In the genomic region with DNA sequence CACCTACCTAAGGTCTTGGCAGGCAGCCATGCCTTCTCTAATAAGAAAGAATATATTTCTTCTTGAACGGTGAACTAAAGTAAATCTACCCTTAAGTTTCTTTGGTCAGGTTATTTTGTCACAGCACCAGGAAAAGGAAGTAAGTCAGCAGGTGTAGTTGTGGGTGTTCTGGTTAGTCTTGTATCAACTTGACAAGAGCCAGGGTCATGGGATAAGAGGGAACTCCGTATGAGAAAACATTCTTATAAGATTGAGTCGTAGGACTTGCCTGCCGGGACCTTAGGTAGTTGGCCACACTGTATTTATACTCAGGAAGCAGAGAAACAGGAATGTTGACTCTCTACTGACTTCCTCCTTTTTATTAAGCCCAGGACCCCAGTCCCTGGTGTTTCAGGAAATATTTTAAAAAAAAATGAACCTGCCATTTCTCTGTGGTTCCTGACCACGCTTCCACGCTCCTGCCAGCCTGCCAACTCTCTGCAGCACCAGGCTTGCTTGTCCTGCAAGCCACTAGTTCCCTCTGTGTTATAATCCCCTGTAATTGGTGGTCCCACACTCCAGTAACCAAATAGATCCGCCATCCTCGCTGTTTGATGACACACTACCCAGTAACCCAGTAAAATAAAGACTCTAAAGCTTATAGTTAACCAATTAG, we compare ENCODE assay signal across 28 mouse cellular contexts. TPM values are rescaled to one million over a fixed set of nuclear protein-coding genes. Genes with fewer than 3 reads are reported as not detected.
DNase-seq lines count a peak whose midpoint lies in the region; ATAC-seq and TF ChIP-seq lines count a peak whose summit lies in the region.
"Had no signal": no experiment of that assay in that cellular context is flagged by ENCODE, and none has a peak within 500 bp of the region (broad histone marks: within the 10 kb centered on the region; RNA-seq: fewer than 3 reads in every experiment).

No protein-coding gene starts in this region.

- 58% methylated on average over 8 of the region's 8 CpGs for WGBS in lung, embryonic 14.5 days
- WGBS in neural tube, embryonic 15.5 days, result 82% methylated on average over 8 of the region's 8 CpGs

- no peak overlapping the region for H3K27ac ChIP-seq in lung, embryonic 14.5 days (ENCODE audit: low read depth)
- no peak overlapping the region for H3K27ac ChIP-seq in neural tube, embryonic 15.5 days (replicated peaks)
- H3K27ac ChIP-seq: embryonic facial prominence, embryonic 10.5 days; embryonic facial prominence, embryonic 13.5 days; forebrain, embryonic 12.5 days; forebrain, embryonic 15.5 days; heart, adult 2 months; hindbrain, embryonic 10.5 days; hindbrain, embryonic 13.5 days had no signal

- H3K4me1 ChIP-seq in lung, embryonic 14.5 days (ENCODE audit: insufficient read depth), result no peaks in the 10 kb centered on the region
- H3K4me1 ChIP-seq in neural tube, embryonic 15.5 days, result no peaks in the 10 kb centered on the region
- H3K4me1 ChIP-seq: embryonic facial prominence, embryonic 13.5 days; forebrain, embryonic 15.5 days had no signal

- no peaks in the 10 kb centered on the region for H3K27me3 ChIP-seq in lung, embryonic 14.5 days (ENCODE audit: insufficient read depth, low read length)
- no peaks in the 10 kb centered on the region for H3K27me3 ChIP-seq in neural tube, embryonic 15.5 days (replicated peaks)
- H3K27me3 ChIP-seq: embryonic facial prominence, embryonic 13.5 days; forebrain, embryonic 12.5 days; forebrain, embryonic 15.5 days; hindbrain, embryonic 13.5 days had no signal

- no peaks in the 10 kb centered on the region for H3K9me3 ChIP-seq in lung, embryonic 14.5 days (ENCODE audit: low read depth, low read length)
- H3K9me3 ChIP-seq in neural tube, embryonic 15.5 days (replicated peaks), result no peaks in the 10 kb centered on the region
- H3K9me3 ChIP-seq: embryonic facial prominence, embryonic 13.5 days; forebrain, embryonic 12.5 days; forebrain, embryonic 15.5 days; hindbrain, embryonic 13.5 days had no signal

- no peaks in the 10 kb centered on the region for H3K36me3 ChIP-seq in lung, embryonic 14.5 days (ENCODE audit: insufficient read depth)
- H3K36me3 ChIP-seq in neural tube, embryonic 15.5 days, result no peaks in the 10 kb centered on the region
- H3K36me3 ChIP-seq: embryonic facial prominence, embryonic 10.5 days; embryonic facial prominence, embryonic 13.5 days; forebrain, embryonic 12.5 days; forebrain, embryonic 15.5 days; hindbrain, embryonic 10.5 days; hindbrain, embryonic 13.5 days had no signal

- no peak overlapping the region for H3K9ac ChIP-seq in lung, embryonic 14.5 days
- no peak overlapping the region for H3K9ac ChIP-seq in neural tube, embryonic 15.5 days (replicated peaks)
- H3K9ac ChIP-seq: embryonic facial prominence, embryonic 13.5 days; forebrain, embryonic 12.5 days; forebrain, embryonic 15.5 days; hindbrain, embryonic 13.5 days had no signal

- H3K4me2 ChIP-seq in lung, embryonic 14.5 days, result no peak overlapping the region
- H3K4me2 ChIP-seq in neural tube, embryonic 15.5 days, result no peak overlapping the region
- H3K4me2 ChIP-seq: embryonic facial prominence, embryonic 13.5 days; forebrain, embryonic 12.5 days; forebrain, embryonic 15.5 days; heart, embryonic 11.5 days; hindbrain, embryonic 13.5 days had no signal

- no peak for ATAC-seq in lung, embryonic 14.5 days (ENCODE audit: insufficient read depth)
- peak; percentile 42 for ATAC-seq in common myeloid progenitor, adult 5-6 weeks (replicated peaks; ENCODE audit: low read depth, poor library complexity, severe bottlenecking)
- ATAC-seq in neural tube, embryonic 15.5 days (ENCODE audit: low FRiP score), result no peak
- ATAC-seq: forebrain, embryonic 15.5 days; hindbrain, embryonic 16.5 days had no signal

- no peak overlapping the region for H3K4me3 ChIP-seq in lung, embryonic 14.5 days (ENCODE audit: low read depth, low read length)
- no peak overlapping the region for H3K4me3 ChIP-seq in neural tube, embryonic 15.5 days (replicated peaks)
- H3K4me3 ChIP-seq: embryonic facial prominence, embryonic 10.5 days; embryonic facial prominence, embryonic 13.5 days; erythroblast, embryonic 14.5 days; forebrain, embryonic 12.5 days; forebrain, embryonic 15.5 days; heart, adult 2 months; hindbrain, embryonic 10.5 days; hindbrain, embryonic 13.5 days had no signal

- TF ChIP-seq CTCF in lung, embryonic 14.5 days (IDR thresholded peaks at IDR 0.05; ENCODE audit: low read depth), result no peak

- DNase-seq in lung, embryonic 14.5 days, result peak; percentile 25
- DNase-seq in lung, postnatal 4 days, result no peak
- DNase-seq in 416B (ENCODE audit: low read depth), result peak; percentile 27
- no peak for DNase-seq in cerebellum, postnatal 10 days
- DNase-seq: adrenal gland, postnatal 10 days; adrenal gland, postnatal 36 days; cerebellum, adult 18-20 months; cerebellum, adult 9-10 months; cerebellum, postnatal 25 days; embryo, embryonic 11 days; gastrocnemius, postnatal 25 days; heart, adult 2 months had no signal

RNA-seq across cellular contexts. Expression of a gene that starts 42.2 kb away (rescaled TPM):
- 0.18 and 0.20 TPM in 2 replicates for polyA plus RNA-seq in lung, embryonic 14.5 days (2014; fragmentation: Nextera tagmentation; extraction: Ambion mirVana)
- total RNA-seq in common myeloid progenitor, adult 5-6 weeks (2017), result not detected in 2 replicates
- 1.00 and 1.0 TPM in 2 replicates for polyA plus RNA-seq in neural tube, embryonic 15.5 days (2015; fragmentation: Nextera tagmentation; extraction: Ambion mirVana)
- total RNA-seq: gastrocnemius, postnatal 25 days; heart, adult 2 months had no signal
- polyA plus RNA-seq: erythroblast, embryonic 14.5 days; heart, embryonic 14.5 days; heart, postnatal 0 days had no signal

RNA-seq across cellular contexts. Expression of a gene that starts 43.3 kb away (rescaled TPM):
- polyA plus RNA-seq in lung, embryonic 14.5 days (2014; fragmentation: Nextera tagmentation; extraction: Ambion mirVana), result not detected in 2 replicates
- total RNA-seq in common myeloid progenitor, adult 5-6 weeks (2017), result not detected in 2 replicates
- polyA plus RNA-seq in neural tube, embryonic 15.5 days (2015; fragmentation: Nextera tagmentation; extraction: Ambion mirVana), result 0.82 and 0.83 TPM in 2 replicates
- total RNA-seq: ES-E14; heart, adult 2 months; heart, postnatal 25 days had no signal
- polyA plus RNA-seq: cortical plate, adult 2 months; erythroblast, embryonic 14.5 days; forebrain, embryonic 12.5 days; forebrain, embryonic 15.5 days; heart, embryonic 11.5 days; heart, embryonic 14.5 days; hindbrain, embryonic 10.5 days; hindbrain, embryonic 13.5 days had no signal

Comparison
In these comparisons a context has a peak if more than half of its experiments do, and no peak if none do; other contexts are left out.
1. DNase-seq: peak in lung, embryonic 14.5 days (single experiment) and 416B (single experiment); none in lung, postnatal 4 days (0 of 2) and cerebellum, postnatal 10 days (0 of 2).